Mouse (Mus musculus): ENCODE measurements at regions not wholly inside any gene's neighbourhood (a gene's known extent, or its start where the extent isn't known, plus 50 kb on each side); places are given as distances from the start of the nearest gene placed in this dataset.

DNA sequence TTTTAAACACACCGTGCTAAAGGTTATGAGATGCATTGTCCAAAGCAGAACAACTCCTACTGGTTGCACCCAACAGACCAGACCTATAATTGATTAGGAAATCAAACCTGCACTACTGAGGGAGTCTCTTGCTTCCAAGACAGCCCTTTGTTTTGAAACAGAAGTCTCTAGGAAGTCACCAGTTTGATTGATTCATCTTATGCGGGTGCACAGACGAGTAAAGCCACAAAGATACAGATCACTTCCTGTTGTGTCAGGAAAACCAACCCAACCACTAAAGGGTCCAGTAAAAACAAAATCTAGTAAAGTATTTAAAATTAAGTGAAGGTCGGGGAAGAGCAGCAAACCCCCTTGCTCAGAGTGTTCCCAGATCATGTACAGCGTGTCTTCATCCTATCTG, 58.3 kb upstream of the N6amt1 start:
- Histone ChIP-seq H3K4me1 (no peaks in the 10 kb centered on the region), H3K27me3 (no peaks in the 10 kb centered on the region), H3K36me3 (no peaks in the 10 kb centered on the region), H3K4me3 (replicated peaks) (no peak overlapping the region), H3K27ac (replicated peaks) (no peak overlapping the region), H3K9ac (no peak overlapping the region), H3K4me2 (replicated peaks) (no peak overlapping the region), H3K9me3 (replicated peaks) (no peaks in the 10 kb centered on the region)
- WGBS = 82% methylated on average over 5 of the region's 5 CpGs
- no peak for ATAC-seq (ENCODE audit: insufficient number of reproducible peaks, low FRiP score, low TSS enrichment, low read depth)

DNA sequence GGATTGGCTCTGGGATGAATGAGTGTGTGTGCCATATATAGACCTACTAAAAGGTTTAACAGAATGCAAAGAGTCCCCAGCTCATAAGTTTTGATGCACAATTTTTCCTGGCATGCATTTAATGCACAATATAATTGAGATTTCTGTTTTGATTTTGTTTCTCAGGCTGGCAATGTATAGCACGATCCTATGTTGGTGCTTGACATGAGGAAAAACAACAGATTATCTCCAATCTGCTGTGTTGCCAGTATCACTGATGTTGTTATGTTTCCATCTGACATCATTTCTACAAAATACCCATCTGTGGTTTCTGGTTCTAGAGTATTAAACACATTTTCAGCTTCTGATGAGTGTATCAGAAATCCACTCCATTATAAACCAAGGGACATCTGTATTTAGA, 61.2 kb upstream of the N6amt1 start:
- no peak for ATAC-seq (ENCODE audit: insufficient number of reproducible peaks, low FRiP score, low TSS enrichment, low read depth)
- H3K4me1 ChIP-seq = no peaks in the 10 kb centered on the region
- H3K27ac ChIP-seq (replicated peaks) = no peak overlapping the region
- no peaks in the 10 kb centered on the region for H3K27me3 ChIP-seq
- H3K4me2 ChIP-seq (replicated peaks) = no peak overlapping the region
- no peak overlapping the region for H3K9ac ChIP-seq
- WGBS = 84% methylated on average over 1 of the region's 1 CpGs
- H3K4me3 ChIP-seq (replicated peaks) = no peak overlapping the region
- no peaks in the 10 kb centered on the region for H3K36me3 ChIP-seq
- H3K9me3 ChIP-seq (replicated peaks) = no peaks in the 10 kb centered on the region

DNA sequence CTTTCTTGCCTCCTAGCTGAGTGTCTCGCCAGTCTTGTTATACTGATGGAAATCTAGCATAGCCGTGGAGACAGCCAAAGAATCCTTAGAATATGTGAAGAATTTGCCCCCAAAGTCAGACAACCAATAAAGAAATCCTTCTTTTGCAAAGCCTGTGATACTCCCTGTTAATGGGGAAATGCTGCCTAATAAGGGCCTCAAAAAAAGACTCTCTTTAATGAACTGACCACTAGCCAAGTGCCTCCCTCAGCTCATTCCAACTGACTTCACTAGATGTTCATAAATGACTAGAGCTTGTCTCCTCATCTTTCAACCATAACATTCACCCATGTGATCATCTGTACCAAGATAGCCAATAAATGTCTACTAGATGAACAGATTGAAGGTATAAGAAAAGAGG, 62.3 kb upstream of the N6amt1 start:
- Histone ChIP-seq H3K9me3 (replicated peaks) (no peaks in the 10 kb centered on the region), H3K27ac (replicated peaks) (no peak overlapping the region), H3K9ac (no peak overlapping the region), H3K4me3 (replicated peaks) (no peak overlapping the region), H3K4me1 (no peaks in the 10 kb centered on the region), H3K4me2 (replicated peaks) (no peak overlapping the region), H3K36me3 (no peaks in the 10 kb centered on the region), H3K27me3 (no peaks in the 10 kb centered on the region)
- 71% methylated on average over 2 of the region's 2 CpGs for WGBS
- no peak for ATAC-seq (ENCODE audit: insufficient number of reproducible peaks, low FRiP score, low TSS enrichment, low read depth)

DNA sequence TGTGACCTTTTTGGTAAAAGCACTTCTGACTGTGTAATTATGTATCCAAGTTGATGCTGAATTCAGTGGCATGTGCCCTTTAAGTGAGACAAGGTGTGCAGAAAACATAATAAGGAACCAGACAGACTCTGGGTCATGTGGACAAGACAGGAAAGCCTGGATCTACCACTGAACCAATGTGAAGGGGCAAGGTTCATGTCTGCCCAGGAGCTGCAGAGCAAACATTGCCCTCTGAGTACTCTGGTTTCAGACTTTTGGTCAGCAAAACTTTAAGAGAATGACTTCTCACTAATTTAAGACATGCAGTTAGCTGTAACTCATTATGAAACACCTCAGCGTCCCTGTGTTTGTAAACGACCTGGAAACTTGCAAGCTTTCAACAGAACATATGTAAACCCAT, 68.3 kb upstream of the N6amt1 start:
- no peaks in the 10 kb centered on the region for H3K27me3 ChIP-seq
- no peak overlapping the region for H3K9ac ChIP-seq
- no peaks in the 10 kb centered on the region for H3K36me3 ChIP-seq
- H3K4me2 ChIP-seq (replicated peaks) = no peak overlapping the region
- no peak overlapping the region for H3K4me3 ChIP-seq (replicated peaks)
- H3K27ac ChIP-seq (replicated peaks) = no peak overlapping the region
- H3K4me1 ChIP-seq = no peaks in the 10 kb centered on the region
- no peaks in the 10 kb centered on the region for H3K9me3 ChIP-seq (replicated peaks)
- 67% methylated on average over 2 of the region's 2 CpGs for WGBS
- no peak for ATAC-seq (ENCODE audit: insufficient number of reproducible peaks, low FRiP score, low TSS enrichment, low read depth)

DNA sequence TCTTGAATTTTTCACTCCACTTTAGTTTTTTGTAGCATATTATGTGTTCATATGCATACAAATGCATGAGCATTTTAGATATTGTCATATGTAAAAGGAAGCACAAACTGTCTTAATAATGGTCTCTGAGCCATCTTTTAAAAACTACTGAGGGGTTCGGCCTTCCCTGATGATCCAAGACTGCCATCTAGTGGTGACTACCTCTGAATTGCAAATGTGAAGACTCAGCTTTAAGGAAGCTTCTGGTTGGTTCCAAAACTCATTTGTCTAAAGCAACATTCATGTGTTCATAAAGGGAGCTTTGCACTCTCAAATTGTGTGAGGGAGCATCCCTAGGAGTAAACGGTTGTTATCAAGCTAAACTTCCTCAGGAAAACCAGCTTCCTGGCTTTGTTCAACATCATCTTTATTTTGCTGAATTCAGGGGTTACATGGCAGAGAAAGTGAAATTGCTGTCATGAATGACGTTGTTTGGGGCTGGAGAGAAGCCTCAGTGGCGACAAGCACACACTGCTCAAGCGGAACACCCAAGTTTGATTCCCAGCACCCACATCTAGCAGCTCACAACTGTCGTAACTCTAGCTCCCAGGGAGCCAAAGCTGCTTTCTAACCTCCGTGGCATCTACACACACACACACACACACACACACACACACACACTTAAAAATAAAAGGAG, 69.0 kb upstream of the N6amt1 start:
- ATAC-seq (ENCODE audit: insufficient number of reproducible peaks, low FRiP score, low TSS enrichment, low read depth) = no peak

DNA sequence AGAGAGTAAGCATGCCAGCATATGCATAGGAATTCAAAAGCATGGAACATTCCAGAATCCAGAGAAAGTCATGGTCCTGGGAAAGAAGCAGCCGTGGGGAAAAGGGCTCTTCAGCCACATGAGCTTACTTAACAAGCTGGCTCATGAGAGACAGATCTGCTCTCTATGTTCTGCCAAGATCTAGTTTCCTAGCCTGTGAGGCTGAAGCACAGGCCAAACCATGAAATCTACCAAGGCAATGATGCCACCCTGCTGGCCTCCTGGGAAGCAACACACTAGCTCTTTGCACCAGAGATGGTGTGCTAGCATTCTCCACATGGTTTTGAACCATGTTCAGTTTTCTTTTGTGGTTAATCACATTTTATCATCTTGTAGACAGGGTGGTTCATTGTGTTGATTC, 75.5 kb upstream of the N6amt1 start:
- no peak for ATAC-seq (ENCODE audit: insufficient number of reproducible peaks, low FRiP score, low TSS enrichment, low read depth)
- H3K4me2 ChIP-seq (replicated peaks) = no peak overlapping the region
- H3K27ac ChIP-seq (replicated peaks) = no peak overlapping the region
- H3K36me3 ChIP-seq = no peaks in the 10 kb centered on the region
- H3K9me3 ChIP-seq (replicated peaks) = no peaks in the 10 kb centered on the region
- 61% methylated on average over 1 of the region's 1 CpGs for WGBS
- no peaks in the 10 kb centered on the region for H3K27me3 ChIP-seq
- no peaks in the 10 kb centered on the region for H3K4me1 ChIP-seq
- no peak overlapping the region for H3K4me3 ChIP-seq (replicated peaks)
- no peak overlapping the region for H3K9ac ChIP-seq

More for the DNA sequence above, 69.0 kb upstream of the N6amt1 start:
- Histone ChIP-seq H3K27me3 (no peaks in the 10 kb centered on the region), H3K36me3 (no peaks in the 10 kb centered on the region), H3K4me1 (no peaks in the 10 kb centered on the region), H3K9ac (no peak overlapping the region), H3K9me3 (replicated peaks) (no peaks in the 10 kb centered on the region), H3K27ac (replicated peaks) (no peak overlapping the region), H3K4me3 (replicated peaks) (no peak overlapping the region), H3K4me2 (replicated peaks) (no peak overlapping the region)
- 62% methylated on average over 7 of the region's 7 CpGs for whole genome bisulfite sequencing

DNA sequence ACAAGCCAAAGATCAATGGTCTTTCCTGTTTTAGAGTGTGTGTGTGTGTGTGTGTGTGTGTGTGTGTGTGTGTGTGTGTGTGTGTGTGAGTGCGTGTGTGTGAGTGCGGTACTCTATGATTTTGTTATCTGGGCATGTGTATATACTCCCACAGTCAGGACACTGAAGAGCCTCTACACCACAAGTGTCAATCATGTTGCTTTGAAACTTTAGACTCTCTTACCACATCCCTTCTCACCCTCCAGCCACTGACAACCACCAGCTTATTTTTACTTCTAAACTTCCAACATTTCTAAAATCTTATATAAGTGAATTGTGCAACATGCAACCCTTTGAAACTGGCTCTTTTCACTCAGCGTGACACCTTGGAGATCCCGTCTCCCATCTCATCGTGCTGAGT, 81.6 kb upstream of the N6amt1 start:
- Histone ChIP-seq H3K4me3 (replicated peaks) (no peak overlapping the region), H3K27ac (replicated peaks) (no peak overlapping the region), H3K36me3 (no peaks in the 10 kb centered on the region), H3K4me2 (replicated peaks) (no peak overlapping the region), H3K9me3 (replicated peaks) (no peaks in the 10 kb centered on the region), H3K9ac (no peak overlapping the region), H3K4me1 (no peaks in the 10 kb centered on the region), H3K27me3 (no peaks in the 10 kb centered on the region)
- ATAC-seq (ENCODE audit: insufficient number of reproducible peaks, low FRiP score, low TSS enrichment, low read depth) = no peak
- 89% methylated on average over 5 of the region's 5 CpGs for WGBS

DNA sequence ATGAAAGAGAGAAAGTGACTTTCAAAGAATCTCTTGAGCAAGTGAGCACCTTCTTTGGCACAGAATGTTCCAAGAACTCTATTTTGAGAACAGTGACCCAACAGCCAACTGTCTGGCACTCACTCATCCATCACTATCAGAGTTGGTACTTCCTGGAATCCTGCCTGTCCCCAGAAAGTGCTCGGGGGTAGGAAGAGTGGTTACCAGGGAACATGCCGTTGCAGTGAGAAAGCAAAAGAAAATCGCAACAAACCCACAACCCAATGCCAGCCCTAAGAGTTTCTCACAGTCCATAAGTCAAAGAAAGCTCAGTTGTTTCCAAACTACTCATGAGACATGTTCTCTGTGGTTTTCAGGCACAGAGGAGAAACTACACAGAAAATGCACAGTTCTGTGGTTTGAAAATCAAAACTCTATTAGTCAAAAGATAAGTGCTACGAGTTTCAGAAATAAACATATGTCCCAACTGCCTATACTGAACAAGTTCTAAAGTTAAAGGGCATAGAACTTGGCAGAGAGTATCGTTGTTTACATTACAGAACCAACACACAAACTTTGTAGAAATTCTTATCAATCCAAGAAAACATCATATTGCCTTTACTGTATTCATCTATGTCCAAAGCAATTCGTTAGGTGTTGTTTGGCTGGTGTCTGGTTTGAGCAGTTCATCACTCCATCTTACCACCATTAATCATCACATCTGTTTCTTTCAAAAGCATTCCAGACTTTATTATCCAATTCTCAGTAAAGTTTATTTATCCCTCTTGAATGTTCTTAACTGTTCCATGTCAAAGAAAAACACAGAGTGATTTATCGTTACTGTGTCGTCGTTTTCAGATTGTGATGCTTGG, 85.8 kb upstream of the N6amt1 start:
- no peak overlapping the region for H3K27ac ChIP-seq (replicated peaks)
- 74% methylated on average over 9 of the region's 9 CpGs for WGBS
- no peak overlapping the region for H3K4me2 ChIP-seq (replicated peaks)
- no peaks in the 10 kb centered on the region for H3K9me3 ChIP-seq (replicated peaks)
- no peak for ATAC-seq (ENCODE audit: insufficient number of reproducible peaks, low FRiP score, low TSS enrichment, low read depth)
- no peaks in the 10 kb centered on the region for H3K4me1 ChIP-seq
- no peak overlapping the region for H3K9ac ChIP-seq
- no peak overlapping the region for H3K4me3 ChIP-seq (replicated peaks)
- no peaks in the 10 kb centered on the region for H3K36me3 ChIP-seq
- H3K27me3 ChIP-seq = no peaks in the 10 kb centered on the region

DNA sequence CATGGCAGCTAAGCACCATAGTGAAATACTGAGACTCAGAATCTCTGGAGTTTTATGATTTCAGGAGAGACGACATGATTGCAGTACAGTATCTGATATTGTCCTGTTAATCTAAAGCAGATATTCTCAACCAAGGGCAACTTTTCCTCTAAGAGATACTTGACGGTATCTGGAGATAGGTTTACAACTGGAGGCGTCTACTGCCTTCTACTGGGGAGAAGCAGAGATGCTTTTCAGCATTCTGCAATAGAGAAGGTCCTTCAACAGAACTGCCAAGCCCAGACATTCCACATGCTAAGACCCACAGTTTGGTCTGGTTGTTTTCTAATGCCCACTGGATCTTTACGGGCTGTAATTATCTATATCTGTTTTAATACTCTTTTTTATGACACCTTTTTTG, 86.5 kb upstream of the N6amt1 start:
- H3K9me3 ChIP-seq (replicated peaks) = no peaks in the 10 kb centered on the region
- no peak overlapping the region for H3K4me3 ChIP-seq (replicated peaks)
- no peak overlapping the region for H3K27ac ChIP-seq (replicated peaks)
- no peak overlapping the region for H3K4me2 ChIP-seq (replicated peaks)
- no peak overlapping the region for H3K9ac ChIP-seq
- H3K4me1 ChIP-seq = no peaks in the 10 kb centered on the region
- 83% methylated on average over 4 of the region's 4 CpGs for WGBS
- no peak for ATAC-seq (ENCODE audit: insufficient number of reproducible peaks, low FRiP score, low TSS enrichment, low read depth)
- H3K36me3 ChIP-seq = no peaks in the 10 kb centered on the region
- no peaks in the 10 kb centered on the region for H3K27me3 ChIP-seq

DNA sequence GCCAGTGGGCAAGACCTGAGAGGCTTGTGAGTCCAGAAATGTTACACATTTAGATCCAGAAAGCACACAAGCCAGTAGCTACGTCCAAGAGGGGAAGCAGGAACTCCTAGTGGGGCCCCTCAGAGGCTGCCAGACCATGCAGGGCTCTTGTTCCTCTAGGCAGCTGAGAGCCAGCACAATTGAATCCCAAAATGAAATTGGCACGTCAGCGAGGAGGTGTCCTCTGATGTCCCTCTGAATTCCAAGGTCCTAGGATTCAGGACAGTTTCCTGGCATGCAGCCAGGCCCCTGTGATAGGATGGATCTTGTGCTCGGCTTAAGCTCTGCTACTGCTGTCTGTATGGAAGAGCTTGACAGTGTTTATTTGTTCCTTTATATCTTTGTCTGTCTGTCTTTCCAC, 90.4 kb upstream of the N6amt1 start:
- no peaks in the 10 kb centered on the region for H3K36me3 ChIP-seq
- no peak overlapping the region for H3K9ac ChIP-seq
- no peaks in the 10 kb centered on the region for H3K4me1 ChIP-seq
- H3K27ac ChIP-seq (replicated peaks) = no peak overlapping the region
- no peak for ATAC-seq (ENCODE audit: insufficient number of reproducible peaks, low FRiP score, low TSS enrichment, low read depth)
- no peak overlapping the region for H3K4me3 ChIP-seq (replicated peaks)
- no peak overlapping the region for H3K4me2 ChIP-seq (replicated peaks)
- H3K9me3 ChIP-seq (replicated peaks) = no peaks in the 10 kb centered on the region
- no peaks in the 10 kb centered on the region for H3K27me3 ChIP-seq
- WGBS = 34% methylated on average over 4 of the region's 4 CpGs

DNA sequence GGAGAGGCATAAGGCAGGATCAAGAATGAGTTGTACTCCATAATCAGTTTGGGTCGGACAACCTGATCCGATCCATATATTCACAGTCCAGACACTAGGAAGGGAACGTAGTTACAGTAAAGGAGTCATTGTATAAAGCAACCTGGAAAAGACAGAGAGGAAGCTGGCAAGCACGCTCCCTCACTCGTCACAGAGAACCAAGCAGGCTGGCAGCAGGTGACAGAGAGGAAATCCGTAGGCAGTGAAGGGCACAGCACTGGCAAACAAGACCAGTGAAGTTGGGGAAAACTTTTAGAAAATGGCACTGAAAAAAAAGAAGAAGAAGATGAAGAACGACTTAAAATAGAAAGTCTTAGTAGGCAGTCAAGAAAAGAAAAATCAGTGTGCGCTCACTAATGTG, 90.9 kb upstream of the N6amt1 start:
- no peaks in the 10 kb centered on the region for H3K27me3 ChIP-seq
- H3K27ac ChIP-seq (replicated peaks) = no peak overlapping the region
- no peak overlapping the region for H3K4me3 ChIP-seq (replicated peaks)
- no peaks in the 10 kb centered on the region for H3K9me3 ChIP-seq (replicated peaks)
- no peak overlapping the region for H3K9ac ChIP-seq
- WGBS = 73% methylated on average over 8 of the region's 8 CpGs
- H3K4me2 ChIP-seq (replicated peaks) = no peak overlapping the region
- no peak for ATAC-seq (ENCODE audit: insufficient number of reproducible peaks, low FRiP score, low TSS enrichment, low read depth)
- H3K4me1 ChIP-seq = no peaks in the 10 kb centered on the region
- H3K36me3 ChIP-seq = no peaks in the 10 kb centered on the region

DNA sequence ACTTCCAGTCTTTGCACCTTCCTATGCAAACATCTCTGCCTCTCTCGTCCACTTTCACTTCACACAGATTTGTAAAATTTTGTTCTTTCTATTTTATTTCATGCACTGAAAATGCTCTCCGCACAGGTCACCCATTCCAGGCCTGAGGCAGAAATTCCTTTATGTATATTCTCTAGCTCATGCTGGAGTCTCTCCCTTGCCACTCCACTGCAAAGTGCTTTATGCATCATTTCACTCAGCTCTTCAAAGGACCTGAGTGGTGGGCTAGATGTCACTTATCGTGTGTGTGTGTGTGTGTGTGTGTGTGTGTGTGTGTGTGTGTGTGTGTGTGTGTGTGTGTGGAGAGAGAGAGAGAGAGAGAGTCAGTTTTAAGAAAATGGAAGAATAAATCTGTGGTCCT, 91.5 kb upstream of the N6amt1 start:
- no peak overlapping the region for H3K9ac ChIP-seq
- H3K36me3 ChIP-seq = no peaks in the 10 kb centered on the region
- no peak overlapping the region for H3K4me2 ChIP-seq (replicated peaks)
- WGBS = 64% methylated on average over 3 of the region's 3 CpGs
- H3K9me3 ChIP-seq (replicated peaks) = no peaks in the 10 kb centered on the region
- ATAC-seq (ENCODE audit: insufficient number of reproducible peaks, low FRiP score, low TSS enrichment, low read depth) = no peak
- H3K27ac ChIP-seq (replicated peaks) = no peak overlapping the region
- no peaks in the 10 kb centered on the region for H3K27me3 ChIP-seq
- no peak overlapping the region for H3K4me3 ChIP-seq (replicated peaks)
- no peaks in the 10 kb centered on the region for H3K4me1 ChIP-seq
